Mouse (Mus musculus) myocyte (in vitro differentiated cells): ENCODE measurements around the gene Frs2. TPM values are rescaled to one million over a fixed set of nuclear protein-coding genes. Genes with fewer than 3 reads are reported as not detected.

Source experiments
- H3K27me3 ChIP-seq: one replicate; pipeline ENCODE4 v1.6.1; 2011; ENCODE audit not compliant: control insufficient read depth, insufficient read depth, insufficient read length
- H3K36me3 ChIP-seq: one replicate; pipeline ENCODE4 v1.6.1; 2011; ENCODE audit not compliant: control insufficient read depth, insufficient read depth
- H3K4me2 ChIP-seq: one replicate; pipeline ENCODE4 v1.6.1; 2011; ENCODE audit warnings: low read depth, control low read depth
- H3K4me3 ChIP-seq: one replicate; pipeline ENCODE4 v1.5.1; 2011; ENCODE audit warnings: mild to moderate bottlenecking, control low read depth, moderate library complexity
- H3K79me2 ChIP-seq: one replicate; pipeline ENCODE4 v1.6.1; 2011; ENCODE audit not compliant: control insufficient read depth, insufficient read depth
- H3ac ChIP-seq: one replicate; pipeline ENCODE4 v1.6.1; 2011; ENCODE audit not compliant: control insufficient read depth, insufficient read length
- CEBPB ChIP-seq: IDR thresholded peaks from 2 replicates; pipeline ENCODE4 v1.6.1; 2011; ENCODE audit warnings: mild to moderate bottlenecking, moderate library complexity; ENCODE audit not compliant: poor library complexity, insufficient read depth, severe bottlenecking
- E2F4 ChIP-seq: IDR thresholded peaks from one replicate; pipeline ENCODE4 v1.6.1; 2011; ENCODE audit warnings: mild to moderate bottlenecking, control low read depth, moderate library complexity; ENCODE audit not compliant: insufficient read depth
- MAX ChIP-seq: IDR thresholded peaks from one replicate; pipeline ENCODE4 v1.6.1; 2011; ENCODE audit warnings: low read depth, mild to moderate bottlenecking, control low read depth
- MYOD1 ChIP-seq, 3 experiments: IDR thresholded peaks; one replicate each; pipeline ENCODE4 v1.6.1; 2011; ENCODE audit warnings: control low read depth in 2 of 3, low read depth in 2 of 3, mild to moderate bottlenecking in 2 of 3, moderate library complexity in 1 of 3; ENCODE audit not compliant: insufficient read length in 2 of 3, control insufficient read depth in 1 of 3
- MYOG ChIP-seq, 3 experiments: IDR thresholded peaks; one replicate each; pipeline ENCODE4 v1.6.1; 2011; ENCODE audit warnings: control low read depth in 2 of 3, low read depth in 2 of 3, mild to moderate bottlenecking in 2 of 3; ENCODE audit not compliant: insufficient read length in 2 of 3, control insufficient read depth in 1 of 3, insufficient read depth in 1 of 3
- POLR2A ChIP-seq: IDR thresholded peaks from one replicate; pipeline ENCODE4 v1.6.1; 2011; ENCODE audit warnings: low read depth, mild to moderate bottlenecking, control low read depth, moderate library complexity; ENCODE audit not compliant: insufficient read length
- POLR2AphosphoS2 ChIP-seq: IDR thresholded peaks from one replicate; pipeline ENCODE4 v1.6.1; 2011; ENCODE audit warnings: low read depth, control low read depth; ENCODE audit not compliant: insufficient read length
- REST ChIP-seq: IDR thresholded peaks from one replicate; pipeline ENCODE4 v1.6.1; 2011; ENCODE audit warnings: mild to moderate bottlenecking, control low read depth, moderate library complexity; ENCODE audit not compliant: insufficient read depth, insufficient read length
- SRF ChIP-seq: IDR thresholded peaks from one replicate; pipeline ENCODE4 v1.6.1; 2011; ENCODE audit warnings: low read depth; ENCODE audit not compliant: control insufficient read depth, insufficient read length
- TCF12 ChIP-seq: IDR thresholded peaks from one replicate; pipeline ENCODE4 v1.6.1; 2011; ENCODE audit warnings: mild to moderate bottlenecking, control low read depth; ENCODE audit not compliant: poor library complexity, insufficient read depth, severe bottlenecking
- TCF3 ChIP-seq: IDR thresholded peaks from one replicate; pipeline ENCODE4 v1.6.1; 2011; ENCODE audit warnings: low read depth, control low read depth; ENCODE audit not compliant: insufficient read length
- USF1 ChIP-seq: IDR thresholded peaks from one replicate; pipeline ENCODE4 v1.6.1; 2011; ENCODE audit warnings: low read depth, mild to moderate bottlenecking, control low read depth, moderate library complexity
- polyA plus RNA-seq: library from polyadenylated mRNA; unstranded; fragments of >200 nt; fragmentation: generic; extraction: Trizol; gene quantifications from one replicate; pipeline ENCODE4 v1.2.1, GENCODE M21; 2012; ENCODE audit warnings: missing spikeins

The Frs2 gene
- polyA plus RNA-seq, 1 experiment = 6.6 TPM

DNA sequence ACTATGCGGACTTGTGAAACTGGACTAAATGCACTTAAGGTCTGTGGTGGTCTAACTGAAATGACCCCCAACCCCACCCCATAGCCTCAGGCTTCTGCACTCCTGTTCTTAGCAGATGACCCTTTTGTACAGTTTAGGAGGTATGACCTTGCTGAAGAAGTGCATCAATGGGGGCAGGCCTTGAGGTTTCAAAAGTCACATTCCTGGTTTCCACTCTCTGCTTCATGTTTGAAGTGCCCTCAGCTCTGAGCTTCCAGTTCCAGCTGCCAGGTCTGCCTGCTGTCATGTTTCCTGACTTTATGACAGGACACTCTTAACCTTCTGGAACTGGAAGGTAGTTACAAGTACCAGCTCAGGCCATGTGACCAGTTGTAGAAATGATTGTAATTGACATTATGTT lies 21.6 kb downstream of the Frs2 start:
- no peaks in the 10 kb centered on the region for H3K27me3 ChIP-seq
- H3K4me3 ChIP-seq = no peak overlapping the region
- no peak overlapping the region for H3ac ChIP-seq
- TF ChIP-seq MAX (no peak), CEBPB (no peak), POLR2A (no peak), POLR2AphosphoS2 (no peak), TCF12 (no peak), TCF3 (no peak), SRF (no peak), E2F4 (no peak), MYOG (IDR thresholded peaks at IDR 0.05; ENCODE audit: control insufficient read depth in 1 of 3, insufficient read depth in 1 of 3, insufficient read length in 2 of 3, low read depth in 2 of 3) (no peak), MYOD1 (IDR thresholded peaks at IDR 0.05; ENCODE audit: control insufficient read depth in 1 of 3, insufficient read length in 2 of 3, low read depth in 2 of 3) (no peak)
- H3K36me3 ChIP-seq = no peaks in the 10 kb centered on the region
- no peak overlapping the region for H3K4me2 ChIP-seq
- H3K79me2 ChIP-seq = peaks cover 98% of the 10 kb centered on the region

DNA sequence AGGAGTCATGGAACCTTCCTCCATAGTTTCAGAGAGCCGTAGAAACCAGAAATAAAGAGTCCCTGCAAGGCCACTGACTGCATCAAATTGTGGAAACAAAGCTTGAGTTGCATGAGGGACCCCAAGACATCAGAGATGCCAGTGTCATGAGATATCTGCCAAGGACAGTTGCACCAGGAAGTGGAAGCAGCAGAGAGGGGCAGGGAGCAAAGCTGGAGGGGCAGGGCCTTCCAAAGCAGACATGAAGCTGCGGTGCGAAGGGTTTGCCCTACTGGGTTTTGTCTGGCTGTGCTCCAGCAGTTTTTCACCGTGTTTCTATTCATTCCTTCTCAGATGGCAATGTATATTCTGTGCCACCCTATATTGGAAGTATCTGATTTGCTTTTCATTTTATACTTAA lies 22.1 kb downstream of the Frs2 start:
- TF ChIP-seq MYOD1 (IDR thresholded peaks at IDR 0.05; ENCODE audit: control insufficient read depth in 1 of 3, insufficient read length in 2 of 3, low read depth in 2 of 3) (no peak), POLR2AphosphoS2 (no peak), E2F4 (no peak), USF1 (no peak), CEBPB (no peak), TCF12 (no peak), POLR2A (no peak), REST (no peak), TCF3 (no peak), MAX (no peak), MYOG (IDR thresholded peaks at IDR 0.05; ENCODE audit: control insufficient read depth in 1 of 3, insufficient read depth in 1 of 3, insufficient read length in 2 of 3, low read depth in 2 of 3) (no peak), SRF (no peak)
- H3K4me2 ChIP-seq = no peak overlapping the region

DNA sequence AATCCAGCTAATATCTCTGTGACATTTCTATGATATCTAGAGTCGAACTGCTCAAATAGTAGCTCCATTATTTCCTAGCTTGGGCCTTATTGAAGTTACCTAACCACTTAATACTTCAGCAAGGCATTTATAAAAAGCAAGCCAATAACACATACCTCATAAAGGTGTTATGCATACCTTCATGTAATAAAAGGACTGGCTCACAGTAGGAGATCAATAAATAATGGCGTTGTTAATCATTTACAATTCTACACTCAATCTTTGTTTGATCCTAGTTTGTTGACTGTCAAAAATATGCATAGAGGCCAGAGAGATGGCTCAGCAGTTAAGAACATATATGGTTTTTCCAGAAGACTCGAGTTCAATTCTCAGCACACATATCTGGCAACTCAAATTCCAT lies 26.9 kb downstream of the Frs2 start:
- TF ChIP-seq SRF (no peak), TCF3 (no peak), USF1 (no peak), E2F4 (no peak)

More for the DNA sequence above, 22.1 kb downstream of the Frs2 start:
- Histone ChIP-seq H3ac (no peak overlapping the region), H3K4me3 (no peak overlapping the region), H3K27me3 (no peaks in the 10 kb centered on the region), H3K36me3 (no peaks in the 10 kb centered on the region), H3K79me2 (peaks cover 99% of the 10 kb centered on the region)

GRCm38 (mm10) chr10:117120051-117120666 lies 28.2 kb downstream of the Frs2 start:
- peaks cover 99% of the 10 kb centered on the region for H3K79me2 ChIP-seq
- TF ChIP-seq POLR2A = no peak
- TF ChIP-seq CEBPB = no peak
- TF ChIP-seq MAX = no peak
- no peak for TF ChIP-seq TCF3
- no peak for TF ChIP-seq USF1
- no peak overlapping the region for H3K4me2 ChIP-seq

More for the DNA sequence above, 26.9 kb downstream of the Frs2 start:
- peaks cover 99% of the 10 kb centered on the region for H3K79me2 ChIP-seq
- H3K4me2 ChIP-seq = no peak overlapping the region
- no peaks in the 10 kb centered on the region for H3K27me3 ChIP-seq
- no peaks in the 10 kb centered on the region for H3K36me3 ChIP-seq
- H3K4me3 ChIP-seq = no peak overlapping the region
- no peak overlapping the region for H3ac ChIP-seq

DNA sequence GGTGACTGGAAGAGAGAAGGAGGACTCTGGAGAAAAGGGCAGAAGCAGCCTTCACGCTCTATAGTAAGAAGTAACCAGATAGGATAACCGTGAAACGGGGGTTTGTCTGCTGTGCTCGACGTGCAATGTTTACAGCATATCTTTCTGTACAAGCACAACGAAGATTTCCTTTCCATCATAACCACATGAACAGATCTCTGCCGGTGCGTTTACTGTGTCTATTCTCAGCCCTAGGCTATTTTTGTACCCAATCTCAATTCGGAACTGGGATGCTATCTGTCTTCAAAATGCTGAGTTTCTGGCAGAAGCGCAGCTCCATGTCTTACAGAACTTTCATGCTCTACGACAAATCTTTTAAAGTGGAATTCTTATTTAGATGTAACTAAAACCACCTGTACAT lies 28.8 kb downstream of the Frs2 start:
- TF ChIP-seq E2F4 (no peak), POLR2AphosphoS2 (no peak), MYOD1 (IDR thresholded peaks at IDR 0.05; ENCODE audit: control insufficient read depth in 1 of 3, insufficient read length in 2 of 3, low read depth in 2 of 3) (no peak), TCF12 (no peak), MYOG (IDR thresholded peaks at IDR 0.05; ENCODE audit: control insufficient read depth in 1 of 3, insufficient read depth in 1 of 3, insufficient read length in 2 of 3, low read depth in 2 of 3) (no peak), SRF (no peak), MAX (no peak), TCF3 (no peak), POLR2A (no peak), USF1 (no peak), CEBPB (no peak), REST (no peak)
- Histone ChIP-seq H3K4me2 (no peak overlapping the region), H3K4me3 (no peak overlapping the region), H3ac (no peak overlapping the region), H3K27me3 (no peaks in the 10 kb centered on the region), H3K36me3 (no peaks in the 10 kb centered on the region), H3K79me2 (peaks cover 99% of the 10 kb centered on the region)

More at GRCm38 (mm10) chr10:117120051-117120666, 28.2 kb downstream of the Frs2 start:
- Histone ChIP-seq H3ac (no peak overlapping the region), H3K36me3 (no peaks in the 10 kb centered on the region), H3K27me3 (no peaks in the 10 kb centered on the region), H3K4me3 (no peak overlapping the region)
